8 mouse cellular contexts compared by ENCODE assay signal in genomic region chr5:96792936-96793718, GRCm38 (mm10). TPM values are rescaled to one million over a fixed set of nuclear protein-coding genes. Genes with fewer than 3 reads are reported as not detected.
DNase-seq lines count a peak whose midpoint lies in the region; ATAC-seq and TF ChIP-seq lines count a peak whose summit lies in the region.

TSS of gene Anxa3 (plus strand) at chr5:96793339.

- peak within 1 kb of the TSS; percentile 67 for H3K4me3 ChIP-seq in G1E (ENCODE audit: low read depth, low read length)
- peak within 1 kb of the TSS; percentile 29 for H3K4me3 ChIP-seq in forebrain, postnatal 0 days (ENCODE audit: low read depth, low read length)
- peak within 1 kb of the TSS; percentile 37 for H3K4me3 ChIP-seq in hindbrain, embryonic 12.5 days
- H3K4me3 ChIP-seq in testis, adult 2 months (ENCODE audit: control insufficient read depth, low read depth, low read length): peak within 1 kb of the TSS; percentile 72

- TF ChIP-seq POLR2A in testis, adult 2 months (IDR thresholded peaks at IDR 0.05; ENCODE audit: control insufficient read depth, low read depth, low read length): peak; percentile 29; the same call in 1 of the 2 replicates

- H3K27ac ChIP-seq in forebrain, postnatal 0 days (ENCODE audit: low read depth, low read length): no peak within 1 kb of the TSS
- no peak within 1 kb of the TSS for H3K27ac ChIP-seq in hindbrain, embryonic 12.5 days
- no peak within 1 kb of the TSS for H3K27ac ChIP-seq in testis, adult 2 months (ENCODE audit: control insufficient read depth, insufficient read depth, low read depth, low read length)

- TF ChIP-seq CTCF in G1E (IDR thresholded peaks at IDR 0.05; ENCODE audit: low read depth, low read length): no peak
- TF ChIP-seq CTCF in forebrain, postnatal 0 days (IDR thresholded peaks at IDR 0.05; ENCODE audit: low read depth): no peak
- no peak for TF ChIP-seq CTCF in testis, adult 2 months (IDR thresholded peaks at IDR 0.05; ENCODE audit: control insufficient read depth, insufficient read depth, insufficient replicate concordance, low read depth, low read length)

- peak within 1 kb of the TSS; percentile 60 for H3K4me2 ChIP-seq in forebrain, postnatal 0 days (ENCODE audit: low read depth)
- peak within 1 kb of the TSS; percentile 73 for H3K4me2 ChIP-seq in hindbrain, embryonic 12.5 days (replicated peaks)

- no peaks in the 10 kb centered on the region for H3K9me3 ChIP-seq in G1E (replicated peaks)
- no peaks in the 10 kb centered on the region for H3K9me3 ChIP-seq in forebrain, postnatal 0 days (ENCODE audit: low read length)
- H3K9me3 ChIP-seq in hindbrain, embryonic 12.5 days (replicated peaks): no peaks in the 10 kb centered on the region

- 13% methylated on average over 24 of the region's 26 CpGs for WGBS in forebrain, postnatal 0 days
- 12% methylated on average over 25 of the region's 26 CpGs for WGBS in hindbrain, embryonic 12.5 days

- intact Hi-C loops in left cerebral cortex, postnatal 10 days (cut with DNase I): no loop called here

- H3K36me3 ChIP-seq in G1E (replicated peaks): no peaks in the 10 kb centered on the region
- no peaks in the 10 kb centered on the region for H3K36me3 ChIP-seq in forebrain, postnatal 0 days (ENCODE audit: insufficient read depth)
- H3K36me3 ChIP-seq in hindbrain, embryonic 12.5 days: no peaks in the 10 kb centered on the region
- no peaks in the 10 kb centered on the region for H3K36me3 ChIP-seq in testis, adult 2 months (ENCODE audit: control insufficient read depth, insufficient read depth, low read length)

- peaks cover 31% of the 10 kb centered on the region for H3K27me3 ChIP-seq in G1E (ENCODE audit: insufficient read depth, low read length)
- no peaks in the 10 kb centered on the region; the same call in 1 of the 2 replicates for H3K27me3 ChIP-seq in forebrain, postnatal 0 days (ENCODE audit: insufficient read depth, low read length)
- 0 out of 2 replicates have a peak, but pooled peaks cover 3% of the 10 kb centered on the region for H3K27me3 ChIP-seq in hindbrain, embryonic 12.5 days
- no peaks in the 10 kb centered on the region for H3K27me3 ChIP-seq in testis, adult 2 months (ENCODE audit: control insufficient read depth, insufficient read depth, low read length)

- H3K9ac ChIP-seq in forebrain, postnatal 0 days: peak within 1 kb of the TSS; percentile 33; the same call in 1 of the 2 replicates
- H3K9ac ChIP-seq in hindbrain, embryonic 12.5 days: peak within 1 kb of the TSS; percentile 60

- H3K4me1 ChIP-seq in G1E (ENCODE audit: insufficient read depth, low read depth, low read length): peaks cover 14% of the 10 kb centered on the region
- H3K4me1 ChIP-seq in forebrain, postnatal 0 days (ENCODE audit: insufficient read depth): no peaks in the 10 kb centered on the region
- peaks cover 8% of the 10 kb centered on the region for H3K4me1 ChIP-seq in hindbrain, embryonic 12.5 days
- peaks cover 4% of the 10 kb centered on the region for H3K4me1 ChIP-seq in testis, adult 2 months (ENCODE audit: control insufficient read depth, insufficient read depth, low read length)

- peak; percentile 15; the same call in 1 of the 2 replicates for ATAC-seq in G1E (ENCODE audit: extremely low read depth, insufficient number of reproducible peaks, low FRiP score, poor library complexity, severe bottlenecking)
- ATAC-seq in forebrain, postnatal 0 days: peak; percentile 44
- ATAC-seq in hindbrain, embryonic 12.5 days (ENCODE audit: low FRiP score): peak; percentile 66
- ATAC-seq in megakaryocyte, adult 5-6 weeks (ENCODE audit: poor library complexity, severe bottlenecking): peak; percentile 71

- DNase-seq in G1E (ENCODE audit: low spot score): no peak
- peak; percentile 62 for DNase-seq in adrenal gland, postnatal 14 days
- DNase-seq in forebrain, postnatal 0 days: no peak
- peak in 1 of 2 experiments; percentile 83 for DNase-seq in left cerebral cortex, postnatal 10 days (ENCODE audit: extremely low spot score in 1 of 2, low spot score in 2 of 2)
- no peak for DNase-seq in cerebellum, adult 9-11 months

RNA-seq across cellular contexts. Expression of gene Anxa3, which starts in this region (rescaled TPM):
- total RNA-seq in G1E (2014; fragmentation: Nextera tagmentation): not detected in 2 replicates
- 0.52 and 2.3 TPM in 2 replicates for total RNA-seq in G1E (2017)
- polyA plus RNA-seq in G1E (2012): not detected in 2 replicates
- total RNA-seq in adrenal gland, postnatal 14 days (2021): 25.7 and 30.0 TPM in 2 replicates
- total RNA-seq in forebrain, postnatal 0 days (2014; rRNA removed): 25.9 and 31.7 TPM in 2 replicates
- polyA plus RNA-seq in forebrain, postnatal 0 days (2015; fragmentation: Nextera tagmentation; extraction: Ambion mirVana): 13.5 and 18.0 TPM in 2 replicates
- 37.3 and 45.7 TPM in 2 replicates for polyA plus RNA-seq in hindbrain, embryonic 12.5 days (2016; fragmentation: Nextera tagmentation; extraction: Ambion mirVana)
- total RNA-seq in left cerebral cortex, postnatal 10 days (2021): 10 to 100 TPM; 19.7 to 22.1 TPM
- total RNA-seq in megakaryocyte, adult 5-6 weeks (2015): 256 and 288 TPM in 2 replicates
- 148 and 165 TPM in 2 replicates for total RNA-seq in megakaryocyte, adult 5-6 weeks (2017)
- polyA plus RNA-seq in testis, adult 2 months (2012; rRNA removed): 51.1 and 65.4 TPM in 2 replicates

Comparison
In these comparisons a context has a peak if more than half of its experiments do, and no peak if none do; other contexts are left out.
1. RNA of gene Anxa3 (polyA plus RNA-seq): 51.1 to 65.4 TPM in testis, adult 2 months, 37.3 to 45.7 TPM in hindbrain, embryonic 12.5 days and 13.5 to 18.0 TPM in forebrain, postnatal 0 days; not detected in G1E; every median in the first group is over 10 times any median in the second.
2. ATAC-seq: peak in every context shown above with its lines; median percentile 71 in megakaryocyte, adult 5-6 weeks; 66 in hindbrain, embryonic 12.5 days; 44 in forebrain, postnatal 0 days; 15 in G1E.
3. Peak in every context shown above with its lines, with median percentiles within 50 percentile points of each other: H3K4me3 ChIP-seq.